Mouse (Mus musculus): Measurements from ENCODE around the gene Gm19345. TPM values are rescaled to one million over a fixed set of nuclear protein-coding genes. Genes with fewer than 3 reads are reported as not detected.

Gene Gm19345
- polyA plus RNA-seq, 1 experiment from 2014 or later = not detected

DNA sequence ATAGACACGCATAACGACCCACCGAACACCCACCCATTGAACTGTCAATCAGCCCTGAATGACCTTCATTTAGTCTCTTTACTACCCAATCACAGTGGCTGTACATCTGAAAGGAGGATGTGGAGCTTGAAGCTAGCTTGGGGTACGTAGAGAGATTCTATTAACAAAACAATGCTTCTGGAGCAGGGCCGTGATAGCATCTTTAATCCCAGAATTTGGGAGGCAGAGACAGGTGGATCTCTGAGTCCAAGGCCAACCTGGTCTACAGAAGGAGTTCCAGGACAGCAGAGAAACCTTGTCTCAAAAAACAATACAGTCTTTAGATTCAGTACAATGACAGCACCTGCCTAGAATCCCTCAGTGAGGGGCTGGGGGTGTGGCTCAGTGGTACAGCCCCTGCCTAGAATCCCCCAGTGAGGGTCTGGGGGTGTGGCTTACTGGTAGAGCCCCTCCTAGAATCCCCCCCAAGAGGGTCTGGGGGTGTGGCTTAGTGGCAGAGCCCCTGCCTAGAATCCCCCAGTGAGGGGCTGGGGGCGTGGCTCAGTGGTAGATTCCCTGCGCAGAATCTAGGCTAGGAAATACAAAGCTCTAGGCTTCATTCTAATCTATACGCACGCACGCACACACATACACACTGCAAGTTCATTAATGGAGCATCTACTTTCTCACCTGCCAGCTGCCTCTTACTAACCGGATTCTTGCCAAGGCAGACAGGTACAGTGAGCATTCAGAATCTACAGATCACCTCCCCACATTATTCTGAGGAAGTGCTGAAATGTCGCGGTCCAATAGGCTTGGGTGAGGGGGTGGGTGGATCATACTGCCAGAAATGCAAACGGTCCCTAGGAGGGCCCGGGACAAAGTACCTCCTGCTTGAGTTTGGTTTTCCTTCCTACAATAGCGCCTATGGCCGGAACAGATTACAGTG lies 36.2 kb upstream of the Gm19345 start:
- Histone ChIP-seq H3K4me3 (ENCODE audit: low read depth, low read length) (peak overlapping the region; percentile 33), H3K4me2 (replicated peaks; ENCODE audit: low read depth, low read length) (peak overlapping the region; percentile 50), H3K36me3 (ENCODE audit: control insufficient read depth, insufficient read depth, low read length) (no peaks in the 10 kb centered on the region), H3K4me1 (ENCODE audit: control insufficient read depth, insufficient read depth, low read length) (peaks cover 27% of the 10 kb centered on the region), H3K9ac (replicated peaks; ENCODE audit: low read depth, low read length) (no peak overlapping the region), H3K27me3 (ENCODE audit: control insufficient read depth, insufficient read depth, low read length) (no peaks in the 10 kb centered on the region), H3K9me3 (ENCODE audit: control insufficient read depth, low read depth, low read length) (no peaks in the 10 kb centered on the region; the same call in 1 of the 2 replicates), H3K27ac (ENCODE audit: low read length) (peak overlapping the region; percentile 64)
- peak; percentile 29; the same call in 1 of the 2 replicates for ATAC-seq (ENCODE audit: insufficient number of reproducible peaks, insufficient read depth, low FRiP score, low read depth)
- WGBS = 30% methylated on average over 17 of the region's 17 CpGs

DNA sequence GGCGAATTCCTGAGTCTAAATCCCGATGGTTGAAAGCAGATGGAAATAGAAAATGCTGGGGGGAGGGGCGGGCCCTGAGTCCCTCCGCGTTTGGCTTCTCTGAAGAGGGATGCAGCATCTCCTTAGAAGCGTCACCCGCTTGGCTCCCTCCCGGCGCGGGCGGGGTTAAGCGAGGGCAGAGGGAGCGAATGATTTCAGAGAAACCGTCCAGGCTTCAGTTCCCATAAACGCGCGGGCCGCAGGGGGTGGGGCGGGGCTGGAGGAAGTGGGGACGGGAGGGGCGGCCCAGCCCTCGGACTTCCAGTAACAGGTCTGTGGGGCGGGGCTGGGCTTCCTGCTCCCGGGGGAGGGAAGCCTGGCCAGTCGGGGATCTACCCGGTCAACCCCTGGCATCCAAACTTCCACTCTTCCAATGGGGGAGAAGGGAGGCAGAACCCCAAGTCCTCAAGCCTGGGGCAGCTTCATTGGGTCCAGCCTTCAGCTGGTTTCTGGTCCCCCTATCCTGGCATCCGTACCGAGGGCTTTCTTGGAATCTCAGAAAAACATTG lies 35.5 kb upstream of the Gm19345 start:
- 1% methylated on average over 28 of the region's 28 CpGs for WGBS
- ATAC-seq (ENCODE audit: insufficient number of reproducible peaks, insufficient read depth, low FRiP score, low read depth) = peak; percentile 58

DNA sequence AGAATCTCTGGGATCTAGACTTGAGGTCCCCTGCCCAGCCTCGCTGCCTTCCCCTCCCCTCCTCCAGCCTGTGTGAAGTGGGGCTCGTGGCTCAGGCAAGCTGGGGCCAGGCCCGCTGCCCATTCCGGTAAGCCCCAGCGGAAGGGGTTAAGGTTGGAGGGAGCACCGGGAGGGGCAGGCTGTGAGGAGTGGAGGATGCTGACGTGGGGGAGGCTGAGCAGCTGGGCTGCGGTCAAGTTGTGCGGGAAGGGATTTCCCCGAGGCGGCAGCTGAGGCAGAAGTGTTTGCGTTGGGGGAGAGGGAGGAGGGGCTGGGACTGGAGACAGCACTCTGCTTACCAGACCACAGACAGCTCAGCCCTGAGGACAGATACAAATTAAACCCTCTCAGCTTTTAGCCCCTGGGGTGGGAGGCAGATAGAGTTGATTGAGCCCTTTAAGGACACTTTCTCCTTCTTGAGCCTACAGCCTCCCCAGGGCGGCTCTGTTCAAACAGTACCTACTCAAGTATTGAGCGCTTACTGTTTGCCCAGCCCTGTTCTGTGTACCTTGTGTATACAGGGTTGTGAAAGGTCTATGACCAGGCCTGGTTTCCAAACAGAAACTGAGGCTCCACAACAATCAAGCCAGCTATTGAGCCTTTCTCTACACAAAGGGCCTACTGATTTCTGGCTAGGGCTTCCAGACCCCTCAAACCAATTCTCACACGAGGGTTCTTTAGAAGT lies 34.3 kb upstream of the Gm19345 start:
- Histone ChIP-seq H3K27ac (ENCODE audit: low read length) (peak overlapping the region; percentile 73), H3K36me3 (ENCODE audit: control insufficient read depth, insufficient read depth, low read length) (no peaks in the 10 kb centered on the region), H3K27me3 (ENCODE audit: control insufficient read depth, insufficient read depth, low read length) (no peaks in the 10 kb centered on the region), H3K4me1 (ENCODE audit: control insufficient read depth, insufficient read depth, low read length) (peaks cover 26% of the 10 kb centered on the region), H3K9ac (replicated peaks; ENCODE audit: low read depth, low read length) (no peak overlapping the region), H3K4me2 (replicated peaks; ENCODE audit: low read depth, low read length) (peak overlapping the region; percentile 50), H3K9me3 (ENCODE audit: control insufficient read depth, low read depth, low read length) (no peaks in the 10 kb centered on the region; the same call in 1 of the 2 replicates), H3K4me3 (ENCODE audit: low read depth, low read length) (peak overlapping the region; percentile 33)
- ATAC-seq (ENCODE audit: insufficient number of reproducible peaks, insufficient read depth, low FRiP score, low read depth) = peak; percentile 79
- WGBS = 5% methylated on average over 15 of the region's 15 CpGs

More for the DNA sequence above, 35.5 kb upstream of the Gm19345 start:
- H3K4me3 ChIP-seq (ENCODE audit: low read depth, low read length) = peak overlapping the region; percentile 33
- H3K4me1 ChIP-seq (ENCODE audit: control insufficient read depth, insufficient read depth, low read length) = peaks cover 23% of the 10 kb centered on the region
- H3K27me3 ChIP-seq (ENCODE audit: control insufficient read depth, insufficient read depth, low read length) = no peaks in the 10 kb centered on the region
- H3K9me3 ChIP-seq (ENCODE audit: control insufficient read depth, low read depth, low read length) = no peaks in the 10 kb centered on the region; the same call in 1 of the 2 replicates
- peak overlapping the region; percentile 50 for H3K4me2 ChIP-seq (replicated peaks; ENCODE audit: low read depth, low read length)
- no peaks in the 10 kb centered on the region for H3K36me3 ChIP-seq (ENCODE audit: control insufficient read depth, insufficient read depth, low read length)
- H3K9ac ChIP-seq (replicated peaks; ENCODE audit: low read depth, low read length) = no peak overlapping the region
- peak overlapping the region; percentile 73 for H3K27ac ChIP-seq (ENCODE audit: low read length)

DNA sequence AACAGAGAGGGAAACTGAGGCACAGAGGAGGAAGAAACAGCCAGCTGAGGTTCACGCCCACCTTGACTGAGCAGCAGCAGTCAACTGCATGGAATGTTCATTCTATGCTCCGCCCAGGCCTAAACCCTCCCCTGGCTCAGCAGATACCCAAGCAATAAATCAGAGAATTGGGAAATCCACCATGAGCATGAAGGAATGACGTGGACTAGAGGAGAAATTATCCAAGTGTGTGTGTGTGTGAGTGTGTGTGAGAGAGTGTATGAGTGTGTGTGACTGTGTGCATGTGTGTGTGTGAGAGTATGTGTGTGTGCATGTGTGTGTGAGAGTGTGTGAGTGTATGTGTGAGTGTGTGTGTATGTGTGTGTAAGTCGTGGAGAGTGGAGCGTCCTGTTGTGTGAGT lies 33.4 kb upstream of the Gm19345 start:
- Histone ChIP-seq H3K9me3 (ENCODE audit: control insufficient read depth, low read depth, low read length) (no peaks in the 10 kb centered on the region; the same call in 1 of the 2 replicates), H3K36me3 (ENCODE audit: control insufficient read depth, insufficient read depth, low read length) (no peaks in the 10 kb centered on the region), H3K27me3 (ENCODE audit: control insufficient read depth, insufficient read depth, low read length) (no peaks in the 10 kb centered on the region), H3K27ac (ENCODE audit: low read length) (peak overlapping the region; percentile 73; the same call in 1 of the 2 replicates), H3K4me1 (ENCODE audit: control insufficient read depth, insufficient read depth, low read length) (peaks cover 34% of the 10 kb centered on the region), H3K4me3 (ENCODE audit: low read depth, low read length) (no peak overlapping the region), H3K4me2 (replicated peaks; ENCODE audit: low read depth, low read length) (no peak overlapping the region), H3K9ac (replicated peaks; ENCODE audit: low read depth, low read length) (no peak overlapping the region)
- ATAC-seq (ENCODE audit: insufficient number of reproducible peaks, insufficient read depth, low FRiP score, low read depth) = no peak
- 69% methylated on average over 5 of the region's 5 CpGs for WGBS

DNA sequence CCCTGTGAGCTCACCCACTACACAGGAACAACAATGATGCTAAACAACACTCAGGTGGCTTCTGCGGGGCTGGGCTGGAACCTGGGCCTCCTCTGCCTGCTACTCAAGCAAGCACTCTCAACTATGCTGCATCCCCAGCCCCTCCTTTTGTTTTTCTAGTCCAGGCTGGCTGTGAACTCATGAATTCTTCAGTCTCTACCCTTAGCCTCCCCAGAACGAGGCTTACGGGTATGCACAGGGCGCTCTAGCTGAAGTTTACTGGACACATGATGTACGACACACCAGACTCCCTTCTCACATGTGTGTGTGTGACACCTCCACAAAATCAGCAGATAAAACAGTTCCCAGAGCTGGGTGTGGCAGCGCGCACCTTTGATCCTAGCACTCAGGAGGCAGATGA lies 32.9 kb upstream of the Gm19345 start:
- ATAC-seq (ENCODE audit: insufficient number of reproducible peaks, insufficient read depth, low FRiP score, low read depth) = no peak
- Histone ChIP-seq H3K36me3 (ENCODE audit: control insufficient read depth, insufficient read depth, low read length) (no peaks in the 10 kb centered on the region), H3K9ac (replicated peaks; ENCODE audit: low read depth, low read length) (no peak overlapping the region), H3K27ac (ENCODE audit: low read length) (no peak overlapping the region), H3K9me3 (ENCODE audit: control insufficient read depth, low read depth, low read length) (no peaks in the 10 kb centered on the region; the same call in 1 of the 2 replicates), H3K4me1 (ENCODE audit: control insufficient read depth, insufficient read depth, low read length) (peaks cover 38% of the 10 kb centered on the region), H3K4me3 (ENCODE audit: low read depth, low read length) (no peak overlapping the region), H3K27me3 (ENCODE audit: control insufficient read depth, insufficient read depth, low read length) (no peaks in the 10 kb centered on the region), H3K4me2 (replicated peaks; ENCODE audit: low read depth, low read length) (no peak overlapping the region)
- 76% methylated on average over 7 of the region's 7 CpGs for WGBS

DNA sequence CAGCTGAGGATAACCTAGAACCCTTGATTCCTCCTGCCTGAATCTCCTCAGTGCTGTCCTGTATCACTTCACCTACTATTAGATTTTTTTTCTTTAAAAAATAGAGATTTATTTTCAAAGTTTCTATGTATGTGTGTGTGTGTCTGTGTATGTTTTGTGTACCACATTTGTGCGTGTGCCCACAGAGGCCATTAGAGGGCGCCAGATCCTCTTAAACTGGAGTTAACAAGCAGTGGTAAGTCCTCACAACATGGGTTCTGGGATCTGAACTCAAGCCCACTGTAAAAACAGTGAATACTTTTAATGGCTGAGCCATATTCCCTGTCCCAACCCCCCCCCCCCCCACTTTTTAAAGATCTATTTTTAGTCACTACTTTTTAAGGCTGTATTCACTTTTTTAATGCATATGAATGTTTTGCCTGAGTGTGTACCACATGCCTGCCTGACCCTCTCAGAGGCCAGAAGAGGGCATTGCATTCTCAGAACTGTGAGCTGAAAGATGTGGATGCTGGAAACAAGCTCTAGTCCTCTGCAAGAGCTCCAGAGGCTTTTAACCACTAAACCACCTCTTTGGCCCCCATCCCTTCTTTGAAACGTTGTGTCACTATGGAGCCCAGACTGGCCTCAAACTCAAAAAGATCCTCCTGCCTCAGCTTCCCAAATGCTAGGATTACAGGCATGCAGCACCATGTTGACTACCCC lies 31.3 kb upstream of the Gm19345 start:
- Histone ChIP-seq H3K9ac (replicated peaks; ENCODE audit: low read depth, low read length) (no peak overlapping the region), H3K9me3 (ENCODE audit: control insufficient read depth, low read depth, low read length) (no peaks in the 10 kb centered on the region; the same call in 1 of the 2 replicates), H3K4me2 (replicated peaks; ENCODE audit: low read depth, low read length) (no peak overlapping the region), H3K36me3 (ENCODE audit: control insufficient read depth, insufficient read depth, low read length) (no peaks in the 10 kb centered on the region), H3K27ac (ENCODE audit: low read length) (no peak overlapping the region), H3K4me1 (ENCODE audit: control insufficient read depth, insufficient read depth, low read length) (peaks cover 45% of the 10 kb centered on the region), H3K27me3 (ENCODE audit: control insufficient read depth, insufficient read depth, low read length) (no peaks in the 10 kb centered on the region), H3K4me3 (ENCODE audit: low read depth, low read length) (no peak overlapping the region)
- no peak for ATAC-seq (ENCODE audit: insufficient number of reproducible peaks, insufficient read depth, low FRiP score, low read depth)
- 82% methylated on average over 3 of the region's 3 CpGs for WGBS

DNA sequence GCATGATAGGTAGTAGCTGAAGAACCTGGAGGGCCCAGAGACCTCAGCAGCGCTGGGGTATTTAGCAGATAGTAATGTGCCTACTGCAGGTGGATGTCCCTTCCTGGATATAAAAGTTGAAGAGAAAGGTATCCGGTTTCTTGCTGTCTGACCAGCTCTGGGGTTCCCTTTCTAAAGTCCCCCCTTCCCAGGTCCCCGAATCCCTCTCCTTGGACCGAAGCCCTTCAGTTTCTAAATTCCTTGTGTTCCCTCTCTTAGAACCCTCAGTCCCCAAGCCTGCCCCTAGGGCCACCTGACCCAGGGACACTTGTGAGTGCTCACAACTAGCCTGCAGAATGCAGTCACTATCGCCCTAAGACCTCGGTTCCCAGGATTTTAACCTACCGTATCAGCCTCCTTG lies 30.2 kb upstream of the Gm19345 start:
- Histone ChIP-seq H3K9me3 (ENCODE audit: control insufficient read depth, low read depth, low read length) (no peaks in the 10 kb centered on the region; the same call in 1 of the 2 replicates), H3K9ac (replicated peaks; ENCODE audit: low read depth, low read length) (no peak overlapping the region; the same call in 1 of the 2 replicates), H3K4me2 (replicated peaks; ENCODE audit: low read depth, low read length) (peak overlapping the region; percentile 87), H3K36me3 (ENCODE audit: control insufficient read depth, insufficient read depth, low read length) (no peaks in the 10 kb centered on the region), H3K27me3 (ENCODE audit: control insufficient read depth, insufficient read depth, low read length) (no peaks in the 10 kb centered on the region), H3K27ac (ENCODE audit: low read length) (no peak overlapping the region), H3K4me1 (ENCODE audit: control insufficient read depth, insufficient read depth, low read length) (peaks cover 39% of the 10 kb centered on the region), H3K4me3 (ENCODE audit: low read depth, low read length) (peak overlapping the region; percentile 47)
- ATAC-seq (ENCODE audit: insufficient number of reproducible peaks, insufficient read depth, low FRiP score, low read depth) = no peak
- WGBS = 75% methylated on average over 7 of the region's 7 CpGs
